Mouse (Mus musculus) heart, adult 2 months (tissue): Measurements from ENCODE around the gene Ndst2. TPM values are rescaled to one million over a fixed set of nuclear protein-coding genes. Genes with fewer than 3 reads are reported as not detected.
A peak's percentile ranks its signal among the peaks of the same experiment; 100 is the strongest.

ENCODE experiments used
- DNase-seq, 2 experiments: peaks; one replicate each; pipeline ENCODE4 v3.0.0; 2021
- H3K27ac ChIP-seq: fragments of 200-600 bp; 2 replicates; pipeline ENCODE4 v1.8.1; 2022
- H3K27me3 ChIP-seq: fragments of 200-500 bp; 2 replicates; pipeline ENCODE4 v1.6.1; 2012; ENCODE audit warnings: mild to moderate bottlenecking, low read length, inconsistent platforms, mixed read lengths; ENCODE audit not compliant: control insufficient read depth, insufficient read depth
- H3K36me3 ChIP-seq: fragments of 200-500 bp; 2 replicates; pipeline ENCODE4 v1.6.1; 2012; ENCODE audit warnings: low read length, inconsistent platforms; ENCODE audit not compliant: control insufficient read depth, insufficient read depth
- H3K4me1 ChIP-seq: fragments of 200-500 bp; 2 replicates; pipeline ENCODE4 v1.6.1; 2011; ENCODE audit warnings: low read length; ENCODE audit not compliant: control insufficient read depth, insufficient read depth
- H3K4me3 ChIP-seq: fragments of 200-600 bp; 2 replicates; pipeline ENCODE4 v1.8.1; 2022
- H3K79me2 ChIP-seq: fragments of 200-500 bp; replicated peaks from 2 replicates; pipeline ENCODE4 v1.6.1; 2012; ENCODE audit warnings: mild to moderate bottlenecking, inconsistent platforms, low read length, moderate library complexity, mixed read lengths; ENCODE audit not compliant: control insufficient read depth, insufficient read depth
- H3K9ac ChIP-seq: fragments of 200-500 bp; 2 replicates; pipeline ENCODE4 v1.6.1; 2012; ENCODE audit warnings: low read depth, mild to moderate bottlenecking, control low read depth, inconsistent platforms, low read length, mixed read lengths
- CTCF ChIP-seq: fragments of 200-600 bp; IDR thresholded peaks from 2 replicates; pipeline ENCODE4 v1.8.1; 2022; ENCODE audit warnings: antibody characterized with exemption, mild to moderate bottlenecking, moderate library complexity
- EP300 ChIP-seq: fragments of 200-500 bp; IDR thresholded peaks from 2 replicates; pipeline ENCODE4 v1.6.1; 2011; ENCODE audit warnings: low read depth, low read length, control low read depth; ENCODE audit not compliant: insufficient read depth
- POLR2A ChIP-seq: fragments of 200-500 bp; IDR thresholded peaks from 2 replicates; pipeline ENCODE4 v1.6.1; 2011; ENCODE audit warnings: mild to moderate bottlenecking, low read depth, low read length, control low read depth; ENCODE audit not compliant: insufficient read depth
- WGBS: fragments of 180-500 bp; shearing (Covaris S2); methylation state at CpG from one replicate; pipeline ENCODE4 v1.1.7; 2018; 5-methylcytosine and 5-hydroxymethylcytosine counted together
- intact Hi-C: fragments of 180-260 bp; cut with DNase I; formaldehyde crosslinking; loops from one replicate; pipeline ENCODE4 v1.15.1; 2025
- polyA plus RNA-seq: library from polyadenylated mRNA; depleted of rRNA; stranded (reverse); fragments of >200 nt; gene quantifications from 2 replicates; pipeline ENCODE4 v1.2.3, GENCODE M21; 2012
- total RNA-seq, 2 experiments: library from RNA; stranded (reverse); gene quantifications; 2 replicates each; pipeline ENCODE4 v1.2.3; 2021

The Ndst2 gene
- total and polyA plus RNA-seq, 3 experiments = 8.3 to 15.5 (median 8.5) TPM

- DNase-seq = no peak
- H3K27me3 ChIP-seq = no peaks in the 10 kb centered on the region
- 51% methylated on average over 5 of the region's 5 CpGs for WGBS
- H3K79me2 ChIP-seq = no peaks in the 10 kb centered on the region
- no peak overlapping the region for H3K4me3 ChIP-seq
- peaks cover 13% of the 10 kb centered on the region for H3K4me1 ChIP-seq
- intact Hi-C loops = no loop called here
- H3K27ac ChIP-seq = peak overlapping the region; percentile 87
- H3K9ac ChIP-seq = peak overlapping the region; percentile 8; the same call in 1 of the 2 replicates
- TF ChIP-seq CTCF = no peak
- TF ChIP-seq EP300 = no peak
- TF ChIP-seq POLR2A = 0 out of 2 replicates have a peak, but pooled peaks have one; percentile 25
- H3K36me3 ChIP-seq = no peaks in the 10 kb centered on the region; the same call in 1 of the 2 replicates
Observed at GRCm38 (mm10) chr14:20764942-20765341, 30.6 kb upstream of the Ndst2 start.

GRCm38 (mm10) chr14:20758768-20759435 is 24.5 kb upstream of the Ndst2 start:
- intact Hi-C loops = no loop called here
- no peak for DNase-seq
- Histone ChIP-seq H3K79me2 (no peaks in the 10 kb centered on the region), H3K9ac (no peak overlapping the region), H3K27me3 (no peaks in the 10 kb centered on the region), H3K4me3 (no peak overlapping the region), H3K27ac (no peak overlapping the region), H3K4me1 (no peaks in the 10 kb centered on the region), H3K36me3 (no peaks in the 10 kb centered on the region)
- 59% methylated on average over 8 of the region's 8 CpGs for WGBS
- no peak for TF ChIP-seq POLR2A
- TF ChIP-seq CTCF = no peak
- no peak for TF ChIP-seq EP300

GRCm38 (mm10) chr14:20757370-20757907 is 23.1 kb upstream of the Ndst2 start:
- H3K4me1 ChIP-seq = no peaks in the 10 kb centered on the region
- no peaks in the 10 kb centered on the region for H3K27me3 ChIP-seq
- intact Hi-C loops = no loop called here
- peak; percentile 50 to 60 for DNase-seq
- H3K36me3 ChIP-seq = no peaks in the 10 kb centered on the region
- no peaks in the 10 kb centered on the region for H3K79me2 ChIP-seq
- TF ChIP-seq CTCF (no peak), POLR2A (no peak), EP300 (no peak)
- H3K27ac ChIP-seq = no peak overlapping the region
- H3K9ac ChIP-seq = no peak overlapping the region
- H3K4me3 ChIP-seq = no peak overlapping the region
- 65% methylated on average over 22 of the region's 22 CpGs for WGBS

GRCm38 (mm10) chr14:20753792-20754191 is 19.4 kb upstream of the Ndst2 start:
- 69% methylated on average over 3 of the region's 3 CpGs for WGBS
- intact Hi-C loops = no loop called here
- Histone ChIP-seq H3K9ac (no peak overlapping the region), H3K79me2 (no peaks in the 10 kb centered on the region), H3K4me3 (no peak overlapping the region), H3K27me3 (no peaks in the 10 kb centered on the region), H3K27ac (no peak overlapping the region), H3K36me3 (no peaks in the 10 kb centered on the region), H3K4me1 (no peaks in the 10 kb centered on the region)
- no peak for DNase-seq
- TF ChIP-seq EP300 (no peak), POLR2A (no peak)

GRCm38 (mm10) chr14:20750503-20750902 is 16.1 kb upstream of the Ndst2 start:
- intact Hi-C loops = no loop called here
- WGBS = 87% methylated on average over 5 of the region's 5 CpGs
- no peak for DNase-seq
- Histone ChIP-seq H3K27me3 (no peaks in the 10 kb centered on the region), H3K4me3 (no peak overlapping the region), H3K4me1 (no peaks in the 10 kb centered on the region), H3K36me3 (no peaks in the 10 kb centered on the region), H3K9ac (no peak overlapping the region), H3K27ac (no peak overlapping the region), H3K79me2 (no peaks in the 10 kb centered on the region)
- no peak for TF ChIP-seq CTCF
- TF ChIP-seq EP300 = no peak
- no peak for TF ChIP-seq POLR2A

GRCm38 (mm10) chr14:20749494-20750051 is 15.2 kb upstream of the Ndst2 start:
- no peak overlapping the region for H3K4me3 ChIP-seq
- H3K27ac ChIP-seq = no peak overlapping the region
- 71% methylated on average over 4 of the region's 4 CpGs for WGBS
- TF ChIP-seq POLR2A = no peak
- TF ChIP-seq CTCF = no peak
- no peak for TF ChIP-seq EP300
- no peak overlapping the region for H3K9ac ChIP-seq
- H3K79me2 ChIP-seq = no peaks in the 10 kb centered on the region
- intact Hi-C loops = no loop called here
- DNase-seq = peak in 1 of 2 experiments; percentile 10
- no peaks in the 10 kb centered on the region for H3K27me3 ChIP-seq
- no peaks in the 10 kb centered on the region for H3K36me3 ChIP-seq
- no peaks in the 10 kb centered on the region for H3K4me1 ChIP-seq
